In the genomic region with DNA sequence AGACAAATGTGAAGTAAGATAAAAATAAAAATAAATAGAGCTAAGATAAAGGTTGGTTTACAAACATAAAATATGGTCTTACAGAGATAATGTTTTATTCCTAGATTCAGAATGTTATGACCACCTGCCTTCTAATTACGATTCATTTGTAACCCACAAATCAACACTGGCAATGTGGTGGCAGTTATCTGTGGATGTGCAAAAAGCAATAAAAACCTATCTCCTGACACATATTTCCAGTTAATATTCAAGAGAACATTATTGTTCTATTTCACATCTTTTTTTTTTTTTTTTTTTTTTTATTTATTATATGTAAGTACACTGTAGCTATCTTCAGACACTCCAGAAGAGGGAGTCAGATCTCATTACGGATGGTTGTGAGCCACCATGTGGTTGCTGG, we compare ENCODE assay signal across 25 mouse cellular contexts. TPM values are rescaled to one million over a fixed set of nuclear protein-coding genes. Genes with fewer than 3 reads are reported as not detected.
"Had no signal": no experiment of that assay in that cellular context is flagged by ENCODE, and none has a peak within 500 bp of the region (broad histone marks: within the 10 kb centered on the region; RNA-seq: fewer than 3 reads in every experiment).

No protein-coding gene starts in this region.

- DNase-seq: retina, postnatal 1 day; right cerebral cortex, adult 18-20 months; right cerebral cortex, postnatal 14 days; right cerebral cortex, postnatal 25 days; right cerebral cortex, postnatal 4 days; spleen, adult 18-20 months; thymus, adult 18-20 months; thymus, adult 2 months; thymus, postnatal 14 days; thymus, postnatal 25 days; thymus, postnatal 36 days; thymus, postnatal 4 days had no signal

- H3K27me3 ChIP-seq: neural tube, embryonic 12.5 days; neural tube, embryonic 13.5 days; neural tube, embryonic 15.5 days; stomach, embryonic 15.5 days had no signal

- H3K4me3 ChIP-seq: neural tube, embryonic 12.5 days; neural tube, embryonic 13.5 days; neural tube, embryonic 15.5 days; stomach, embryonic 15.5 days had no signal

- H3K27ac ChIP-seq: neural tube, embryonic 12.5 days; neural tube, embryonic 13.5 days; neural tube, embryonic 15.5 days; stomach, embryonic 15.5 days; stomach, postnatal 0 days had no signal

- H3K9ac ChIP-seq: neural tube, embryonic 12.5 days; neural tube, embryonic 13.5 days; neural tube, embryonic 15.5 days; stomach, embryonic 15.5 days had no signal

- H3K4me1 ChIP-seq: neural tube, embryonic 12.5 days; neural tube, embryonic 13.5 days; neural tube, embryonic 15.5 days; stomach, embryonic 15.5 days had no signal

- H3K36me3 ChIP-seq: neural tube, embryonic 12.5 days; neural tube, embryonic 13.5 days; neural tube, embryonic 15.5 days; stomach, embryonic 15.5 days had no signal

- H3K9me3 ChIP-seq: neural tube, embryonic 12.5 days; neural tube, embryonic 13.5 days; neural tube, embryonic 15.5 days; stomach, embryonic 15.5 days had no signal

RNA-seq across cellular contexts. Expression of gene Glyatl3, which starts 1.3 kb away (rescaled TPM):
- total RNA-seq: neutrophil, adult 5-6 weeks had no signal
- polyA plus RNA-seq: neural tube, embryonic 12.5 days; neural tube, embryonic 13.5 days; neural tube, embryonic 14.5 days; neural tube, embryonic 15.5 days; small intestine, adult 2 months; spleen, adult 2 months; stomach, embryonic 14.5 days; stomach, embryonic 15.5 days; stomach, embryonic 16.5 days; stomach, postnatal 0 days; thymus, postnatal 0 days; urinary bladder, adult 2 months had no signal

RNA-seq across cellular contexts. Expression of gene 9130008F23Rik, which starts 35.1 kb away (rescaled TPM):
- total RNA-seq: neutrophil, adult 5-6 weeks had no signal
